Mouse (Mus musculus) layer of hippocampus, postnatal 14 days (tissue): Measurements from ENCODE around the gene AW549877. TPM values are rescaled to one million over a fixed set of nuclear protein-coding genes. Genes with fewer than 3 reads are reported as not detected.

Experiments
- DNase-seq, 2 experiments: peaks; one replicate each; pipeline ENCODE4 v3.0.0; 2021 to 2022; ENCODE audit warnings: low spot score in 2 of 2, mixed read lengths in 1 of 2
- long read RNA-seq, 2 experiments: library from polyadenylated mRNA; stranded (forward); transcript quantifications; one replicate each; pipeline ENCODE4 v2.0.0; 2021
- total RNA-seq, 2 experiments: library from RNA; stranded (reverse); gene quantifications; 2 replicates each; pipeline ENCODE4 v1.2.3; 2021

Gene AW549877
- total RNA-seq = 10 to 100 TPM; 41.8 to 43.6 TPM
- long read RNA-seq, experiment 1, full-length matches to known transcripts = 17 of 26 reads
- long read RNA-seq, experiment 1, partial matches to known transcripts = 0 of 26 reads
- long read RNA-seq, experiment 1, other reads (novel, unspliced or antisense) = 9 of 26 reads
- long read RNA-seq, experiment 2, full-length matches to known transcripts = 15 of 28 reads
- long read RNA-seq, experiment 2, partial matches to known transcripts = 0 of 28 reads
- long read RNA-seq, experiment 2, other reads (novel, unspliced or antisense) = 13 of 28 reads

DNA sequence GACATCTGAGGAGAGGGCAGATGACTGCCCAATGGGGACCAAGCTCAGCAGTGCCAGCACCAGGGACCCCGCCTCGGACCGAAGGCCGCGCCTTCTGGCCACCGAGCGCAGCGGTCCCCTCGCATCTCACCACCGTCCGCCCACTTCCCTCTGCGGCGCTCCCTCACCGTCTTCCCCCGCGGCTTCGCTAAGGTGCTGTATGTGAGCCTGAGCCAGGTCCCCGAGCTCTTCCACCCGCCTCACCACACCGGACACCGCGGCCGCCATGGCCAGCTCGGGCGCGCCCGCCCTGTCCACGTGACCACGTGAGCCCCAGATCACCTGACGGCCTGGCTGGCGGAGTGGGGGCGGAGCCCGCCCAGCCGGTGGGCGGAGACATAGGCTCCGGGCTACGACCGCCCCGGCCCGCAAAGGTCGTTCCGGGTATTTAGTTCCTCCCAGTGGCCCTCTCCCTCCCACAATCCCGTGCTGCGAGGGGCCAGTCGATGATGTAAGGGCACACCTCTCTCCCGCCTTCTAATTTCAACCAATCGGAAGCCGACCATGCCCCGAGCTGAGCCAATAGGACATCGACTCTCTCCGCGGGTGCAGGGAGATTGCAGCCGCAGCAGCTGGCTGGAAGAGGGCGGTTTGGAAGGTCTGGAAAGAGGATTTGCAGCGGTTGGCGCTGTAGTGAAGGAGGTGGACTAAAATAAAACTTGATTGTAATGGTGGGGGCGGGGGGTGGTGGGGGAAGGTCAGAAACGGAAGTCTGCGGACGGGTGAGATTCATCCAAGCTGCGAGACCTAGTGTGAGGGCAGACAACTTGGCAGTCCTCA lies at the start of gene AW549877:
TSS of gene AW549877 (minus strand) at position 297 of the 819 bp plus-strand sequence.
- peak; percentile 97 to 98 for DNase-seq

- no peak for DNase-seq
Measured at GRCm38 (mm10) chr15:4043032-4043471, 47.5 kb upstream of the AW549877 start.

DNA sequence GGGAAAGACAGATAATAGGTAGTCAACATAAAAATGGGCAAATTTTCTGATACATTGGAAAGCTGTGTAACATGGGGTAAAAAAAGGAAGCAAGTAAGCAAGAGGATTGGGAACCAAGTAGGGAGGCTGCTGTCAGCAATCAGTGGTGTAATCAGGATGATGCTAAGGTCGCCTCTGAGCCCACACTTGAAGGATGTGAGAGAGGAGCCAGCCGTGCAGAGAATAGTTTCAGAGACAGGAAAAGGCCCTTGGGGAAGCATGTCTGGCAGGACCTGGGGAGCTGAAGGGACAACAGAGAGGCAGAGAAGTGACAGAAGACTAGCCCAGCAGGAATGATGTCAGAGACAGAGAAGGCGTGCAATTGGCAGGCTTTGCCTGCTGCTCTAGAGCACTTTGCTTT lies 46.9 kb upstream of the AW549877 start:
- DNase-seq = no peak

GRCm38 (mm10) chr15:4033168-4034004 lies 37.8 kb upstream of the AW549877 start:
- DNase-seq = no peak

- DNase-seq = no peak
Measured at GRCm38 (mm10) chr15:4028960-4029359, 33.4 kb upstream of the AW549877 start.

GRCm38 (mm10) chr15:4028411-4028700 lies 32.8 kb upstream of the AW549877 start:
- DNase-seq = no peak

DNA sequence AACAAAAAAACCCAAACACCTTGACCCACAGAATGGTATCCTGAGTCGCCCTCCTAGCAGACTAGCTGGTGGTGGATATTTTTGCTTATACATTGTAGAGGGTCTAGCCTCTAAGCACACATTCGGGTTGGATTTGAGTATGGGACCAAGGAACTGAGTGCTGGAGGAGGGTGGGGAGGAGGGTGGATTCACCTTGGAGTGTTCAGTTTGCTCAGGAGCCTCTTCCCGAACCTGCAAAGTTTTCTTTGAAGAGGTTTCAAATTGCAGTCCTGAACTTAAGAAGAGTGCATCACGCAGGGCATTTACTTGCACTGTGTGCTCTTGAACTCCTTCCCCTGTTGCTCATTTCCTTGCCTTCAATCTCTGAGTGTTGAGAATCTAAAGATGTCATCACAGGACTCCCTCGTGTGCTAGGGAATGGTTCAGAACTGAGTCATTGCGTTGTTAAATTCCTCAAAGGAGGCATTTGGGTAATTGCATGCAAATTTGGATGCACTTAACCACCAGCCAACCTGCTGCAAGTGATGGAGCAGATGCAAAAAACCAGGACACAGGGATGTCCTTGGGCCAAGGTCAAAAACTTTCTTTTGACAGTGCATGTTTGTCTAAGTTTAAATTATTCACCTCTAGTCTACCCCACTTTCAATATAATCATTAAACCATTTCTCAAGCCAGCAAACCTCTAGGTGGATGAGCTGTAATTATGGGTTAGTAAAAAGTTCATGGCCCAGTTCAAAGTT lies 32.3 kb upstream of the AW549877 start:
- no peak for DNase-seq

GRCm38 (mm10) chr15:4026831-4027584 lies 31.5 kb upstream of the AW549877 start:
- DNase-seq = peak; percentile 80 to 86

- peak; percentile 89 to 94 for DNase-seq
Measured at GRCm38 (mm10) chr15:4026231-4026773, 30.8 kb upstream of the AW549877 start, which contains the start of gene Oxct1. Gene Oxct1, plus strand, starts transcription at chr15:4026383.

GRCm38 (mm10) chr15:4025508-4025904 lies 30.0 kb upstream of the AW549877 start:
- no peak for DNase-seq

- no peak for DNase-seq
Measured at GRCm38 (mm10) chr15:4024726-4025507, 29.4 kb upstream of the AW549877 start.

DNA sequence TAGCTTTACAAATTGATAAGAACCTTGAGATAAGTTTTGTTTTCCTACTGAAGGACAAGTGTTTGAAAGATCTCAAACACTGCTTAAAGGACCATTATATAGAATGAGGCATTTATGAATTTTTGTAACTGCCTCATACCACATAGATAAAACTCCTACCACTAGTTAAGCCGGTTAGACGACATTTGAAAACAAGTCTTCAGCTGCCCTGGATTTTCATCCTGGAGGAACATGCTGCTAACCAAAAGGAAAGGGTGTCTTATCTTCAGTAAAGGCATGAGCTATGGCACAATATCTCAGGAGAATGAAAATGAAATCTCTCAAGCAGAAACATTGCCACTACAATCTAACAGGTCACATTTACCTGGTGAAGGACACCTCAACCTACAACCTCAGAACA lies 28.2 kb upstream of the AW549877 start:
- no peak for DNase-seq

GRCm38 (mm10) chr15:4020711-4021110 lies 25.2 kb upstream of the AW549877 start:
- no peak for DNase-seq

GRCm38 (mm10) chr15:4013873-4014272 lies 18.3 kb upstream of the AW549877 start:
- DNase-seq = no peak

DNA sequence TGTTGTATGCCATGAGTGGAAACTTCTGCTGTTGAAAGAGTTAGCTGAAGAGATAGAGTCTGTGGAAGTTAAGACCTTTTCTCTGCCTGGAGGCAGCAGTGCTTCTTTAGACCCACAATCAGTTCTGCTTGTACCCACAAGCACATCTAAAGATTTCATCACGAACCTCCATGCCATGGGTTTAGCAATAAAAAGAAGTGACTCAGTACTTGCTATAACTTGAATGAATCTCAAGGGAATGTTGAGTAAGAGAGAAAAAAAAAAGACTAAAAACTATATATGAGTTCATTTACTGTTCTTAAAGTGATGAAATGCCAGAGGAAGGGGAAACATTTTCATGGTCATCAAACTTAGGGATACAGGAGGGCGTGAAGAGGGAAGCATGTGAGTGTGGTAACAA lies 5.0 kb upstream of the AW549877 start:
- DNase-seq = no peak

DNA sequence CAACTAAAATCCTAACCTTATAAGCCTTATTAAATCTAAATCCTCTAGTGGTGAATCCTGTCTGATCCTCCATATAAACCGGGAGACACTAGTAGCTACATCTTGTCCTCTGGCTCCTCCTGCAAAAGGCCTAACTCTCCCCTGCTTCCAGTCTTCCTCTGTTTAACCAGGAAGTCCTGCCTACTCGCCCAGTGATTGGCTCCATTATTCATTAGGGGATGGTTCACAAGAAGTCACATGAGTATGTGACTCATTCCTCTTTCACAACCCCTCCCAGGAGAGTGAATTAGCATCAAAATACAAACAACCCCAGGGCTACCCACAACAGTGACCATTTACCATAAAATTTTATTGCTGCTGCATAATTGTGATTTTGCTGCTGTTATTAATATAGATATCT lies 3.6 kb upstream of the AW549877 start:
- no peak for DNase-seq

- no peak for DNase-seq
Measured at GRCm38 (mm10) chr15:3996267-3997010, 895 bp upstream of the AW549877 start.

- no peak for DNase-seq
Measured at GRCm38 (mm10) chr15:3994852-3995447, 594 bp downstream of the AW549877 start.
